Mouse (Mus musculus): ENCODE results near the gene Foxp1. TPM values are rescaled to one million over a fixed set of nuclear protein-coding genes. Genes with fewer than 3 reads are reported as not detected.

The Foxp1 gene
- polyA plus RNA-seq, 1 experiment, result 93.7 TPM

DNA sequence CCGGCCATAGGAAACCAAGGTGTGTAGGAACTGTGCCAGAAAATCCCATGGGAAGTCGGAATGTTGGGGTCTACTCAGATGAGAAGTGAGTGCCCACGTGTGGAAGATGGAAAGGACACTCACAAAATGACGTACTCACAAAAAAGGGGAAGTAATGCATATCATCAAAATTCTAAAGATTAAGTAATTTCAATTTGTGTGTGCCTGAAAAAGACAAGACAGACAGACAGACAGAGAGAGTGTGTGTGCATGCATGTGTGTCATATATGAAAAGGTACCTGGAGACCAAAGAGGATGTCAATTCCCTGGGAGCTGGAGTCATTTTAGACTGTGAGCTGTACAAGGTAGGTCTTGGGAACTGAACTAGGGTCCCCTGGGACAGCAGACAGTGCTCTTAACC, 444.4 kb downstream of the Foxp1 start:
- 51% methylated on average over 4 of the region's 4 CpGs for WGBS

DNA sequence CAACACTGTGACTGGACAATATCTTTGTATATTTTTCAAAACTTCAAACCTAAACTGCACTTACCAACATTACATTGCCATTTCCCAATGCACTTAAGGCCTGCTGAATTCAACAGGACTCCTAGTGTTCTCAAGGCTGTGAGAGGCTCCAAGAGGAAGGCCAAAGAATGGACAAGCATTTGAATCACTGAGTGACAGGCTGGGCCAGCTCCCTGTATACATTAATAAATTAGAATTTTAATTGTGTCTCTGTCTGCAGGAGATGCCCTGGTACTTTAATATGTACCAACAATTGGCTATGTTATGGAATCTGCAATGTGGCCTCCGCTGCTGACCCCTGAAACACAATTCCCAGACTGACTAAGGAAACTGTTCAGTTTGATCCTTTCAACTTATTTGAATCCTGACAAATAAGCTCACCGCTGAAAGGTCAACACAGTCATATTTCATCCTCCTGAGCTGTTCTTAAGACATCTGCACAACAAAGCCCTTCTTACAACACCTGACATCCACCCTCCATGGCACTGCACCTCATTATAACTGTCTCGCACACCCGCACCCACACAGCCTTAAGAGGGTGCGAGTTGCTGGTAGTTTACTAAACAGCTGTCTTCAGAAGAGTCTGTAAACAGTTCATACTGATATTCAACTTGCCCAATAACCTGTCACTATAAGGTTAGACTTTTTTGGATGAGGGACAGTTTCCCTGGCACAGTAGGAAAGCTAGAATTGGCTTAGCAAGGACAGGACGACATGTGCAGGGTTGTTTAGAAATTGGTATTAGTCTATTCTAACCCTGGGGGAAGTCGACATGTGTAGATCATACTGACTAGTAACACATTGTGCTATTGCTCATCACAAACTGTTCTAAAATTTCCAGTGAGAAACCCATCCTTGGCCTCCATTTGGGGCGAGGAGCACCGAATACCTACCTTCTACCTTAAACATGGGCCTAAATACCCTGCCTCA, 448.9 kb downstream of the Foxp1 start:
- 87% methylated on average over 9 of the region's 9 CpGs for WGBS
- TF ChIP-seq POLR2A (IDR thresholded peaks at IDR 0.05; ENCODE audit: borderline replicate concordance, control insufficient read depth, low read depth, low read length), result no peak
- TF ChIP-seq CTCF (IDR thresholded peaks at IDR 0.05; ENCODE audit: control insufficient read depth, insufficient read depth, low read length), result no peak
- Histone ChIP-seq H3K4me1 (ENCODE audit: control insufficient read depth, insufficient read depth, low read length) (no peaks in the 10 kb centered on the region), H3K27ac (ENCODE audit: control insufficient read depth, insufficient read depth, low read depth, low read length, poor library complexity) (no peak overlapping the region), H3K4me3 (replicated peaks; ENCODE audit: control insufficient read depth, low read depth, low read length) (no peak overlapping the region)

More for the DNA sequence above, 444.4 kb downstream of the Foxp1 start:
- Histone ChIP-seq H3K4me1 (ENCODE audit: control insufficient read depth, insufficient read depth, low read length) (no peaks in the 10 kb centered on the region), H3K27ac (ENCODE audit: control insufficient read depth, insufficient read depth, low read depth, low read length, poor library complexity) (no peak overlapping the region), H3K4me3 (replicated peaks; ENCODE audit: control insufficient read depth, low read depth, low read length) (no peak overlapping the region)
- TF ChIP-seq POLR2A (IDR thresholded peaks at IDR 0.05; ENCODE audit: borderline replicate concordance, control insufficient read depth, low read depth, low read length), result no peak
- TF ChIP-seq CTCF (IDR thresholded peaks at IDR 0.05; ENCODE audit: control insufficient read depth, insufficient read depth, low read length), result no peak

DNA sequence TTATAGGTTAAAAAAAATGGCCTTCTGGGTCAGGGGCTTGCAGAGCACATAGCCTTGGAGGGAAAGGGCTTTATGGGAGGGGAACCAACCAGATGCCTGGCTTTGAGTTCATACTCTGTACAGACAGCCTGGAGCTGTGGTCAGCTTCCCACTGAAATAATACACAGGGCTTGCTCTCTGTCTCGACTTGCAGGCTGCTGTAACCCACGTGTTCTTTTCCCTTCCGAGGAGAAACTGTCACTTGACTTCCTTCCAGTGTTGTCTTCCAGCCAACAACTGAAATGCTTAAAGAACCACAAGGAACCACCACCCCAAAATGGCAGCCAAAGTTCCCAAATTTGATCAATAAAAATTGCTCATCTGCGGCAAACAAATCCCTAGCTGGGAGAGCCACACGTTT, 451.8 kb downstream of the Foxp1 start:
- no peak for TF ChIP-seq CTCF (IDR thresholded peaks at IDR 0.05; ENCODE audit: control insufficient read depth, insufficient read depth, low read length)
- 35% methylated on average over 5 of the region's 5 CpGs for WGBS
- Histone ChIP-seq H3K4me3 (replicated peaks; ENCODE audit: control insufficient read depth, low read depth, low read length) (no peak overlapping the region), H3K27ac (ENCODE audit: control insufficient read depth, insufficient read depth, low read depth, low read length, poor library complexity) (no peak overlapping the region), H3K4me1 (ENCODE audit: control insufficient read depth, insufficient read depth, low read length) (no peaks in the 10 kb centered on the region)

DNA sequence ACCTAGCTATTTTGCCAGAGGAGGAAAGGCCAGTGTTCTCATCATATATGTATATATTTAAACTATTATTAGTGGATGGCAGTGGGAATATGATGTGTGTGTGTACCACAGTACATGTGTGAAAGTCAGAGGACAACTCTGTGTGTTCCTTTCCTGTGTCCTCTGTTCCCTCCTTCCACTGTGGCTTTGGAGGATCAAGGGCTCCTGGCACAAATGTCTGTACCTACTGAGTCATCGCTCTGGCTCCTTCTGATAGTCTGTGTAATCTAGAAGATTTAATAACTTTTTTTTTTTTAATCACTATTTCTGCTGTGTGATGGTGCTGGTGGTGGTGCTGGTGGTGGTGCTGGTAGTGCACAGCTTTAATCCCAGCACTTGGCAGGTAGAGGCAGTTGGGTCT, 452.8 kb downstream of the Foxp1 start:
- H3K4me3 ChIP-seq (replicated peaks; ENCODE audit: control insufficient read depth, low read depth, low read length), result no peak overlapping the region
- 89% methylated on average over 1 of the region's 1 CpGs for WGBS
- no peaks in the 10 kb centered on the region for H3K4me1 ChIP-seq (ENCODE audit: control insufficient read depth, insufficient read depth, low read length)
- TF ChIP-seq POLR2A (IDR thresholded peaks at IDR 0.05; ENCODE audit: borderline replicate concordance, control insufficient read depth, low read depth, low read length) (no peak), CTCF (IDR thresholded peaks at IDR 0.05; ENCODE audit: control insufficient read depth, insufficient read depth, low read length) (no peak)
- H3K27ac ChIP-seq (ENCODE audit: control insufficient read depth, insufficient read depth, low read depth, low read length, poor library complexity), result no peak overlapping the region

DNA sequence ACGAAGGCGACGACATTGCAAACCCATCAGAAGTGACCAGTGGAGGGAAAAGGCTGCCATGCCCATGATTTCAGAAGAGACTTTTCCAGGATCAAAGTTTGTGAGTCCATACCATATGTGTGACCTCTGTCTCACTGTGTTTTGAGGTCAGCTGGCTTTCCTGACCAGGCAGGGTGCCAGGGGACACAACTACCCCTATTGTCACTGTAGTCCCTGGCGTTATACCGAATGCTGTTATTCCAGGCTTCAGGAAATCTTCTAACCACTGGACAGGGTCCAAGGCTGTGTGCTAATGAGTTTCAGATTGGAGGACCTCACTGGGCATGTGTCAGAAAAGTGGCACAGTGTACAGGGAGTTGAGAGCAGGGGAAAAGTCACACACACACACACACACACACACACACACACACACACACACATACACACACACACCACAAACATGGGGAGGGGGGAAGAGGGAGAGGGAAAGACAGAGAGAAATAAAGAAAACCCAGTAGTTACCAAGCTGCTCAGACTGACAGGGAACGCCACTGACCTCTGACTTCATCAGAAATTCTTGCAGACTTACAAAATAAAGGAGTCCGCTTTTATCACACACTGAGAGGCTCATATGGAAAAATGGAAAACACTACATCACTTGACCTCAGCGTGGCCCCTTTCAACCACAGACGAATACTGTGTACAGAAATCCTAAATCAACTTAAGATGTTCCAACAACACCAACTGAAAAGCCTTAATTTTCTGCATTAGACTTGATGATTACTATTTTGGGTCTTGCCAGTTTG, 456.8 kb downstream of the Foxp1 start:
- no peak for TF ChIP-seq POLR2A (IDR thresholded peaks at IDR 0.05; ENCODE audit: borderline replicate concordance, control insufficient read depth, low read depth, low read length)
- no peak for TF ChIP-seq CTCF (IDR thresholded peaks at IDR 0.05; ENCODE audit: control insufficient read depth, insufficient read depth, low read length)
- Histone ChIP-seq H3K4me3 (replicated peaks; ENCODE audit: control insufficient read depth, low read depth, low read length) (no peak overlapping the region), H3K27ac (ENCODE audit: control insufficient read depth, insufficient read depth, low read depth, low read length, poor library complexity) (no peak overlapping the region), H3K4me1 (ENCODE audit: control insufficient read depth, insufficient read depth, low read length) (no peaks in the 10 kb centered on the region)
- WGBS, result 81% methylated on average over 9 of the region's 9 CpGs

DNA sequence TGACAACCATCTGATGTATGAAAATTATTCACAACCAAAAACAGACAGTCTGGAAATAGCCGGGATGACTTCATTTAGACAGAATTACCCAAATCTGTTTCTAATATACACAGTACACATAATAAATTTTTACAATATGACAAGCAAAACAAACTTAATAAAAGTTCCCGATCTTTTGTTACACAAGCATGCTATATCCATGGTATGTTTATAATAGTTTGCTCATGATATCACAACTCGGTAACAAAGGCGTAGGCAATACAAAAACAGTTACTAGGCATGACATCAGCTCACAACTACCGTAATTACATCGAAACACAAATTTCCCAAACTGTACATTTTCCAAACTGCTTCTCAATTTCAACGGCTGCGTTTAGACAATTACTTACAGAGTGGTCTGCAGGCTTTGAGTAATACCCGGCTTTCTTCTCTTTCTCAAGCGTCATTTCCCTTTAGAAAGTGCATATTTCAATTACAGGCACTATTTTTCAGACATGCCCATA, 458.5 kb downstream of the Foxp1 start:
- TF ChIP-seq CTCF (IDR thresholded peaks at IDR 0.05; ENCODE audit: control insufficient read depth, insufficient read depth, low read length) (no peak), POLR2A (IDR thresholded peaks at IDR 0.05; ENCODE audit: borderline replicate concordance, control insufficient read depth, low read depth, low read length) (no peak)
- no peak overlapping the region for H3K4me3 ChIP-seq (replicated peaks; ENCODE audit: control insufficient read depth, low read depth, low read length)
- H3K27ac ChIP-seq (ENCODE audit: control insufficient read depth, insufficient read depth, low read depth, low read length, poor library complexity), result no peak overlapping the region
- no peaks in the 10 kb centered on the region for H3K4me1 ChIP-seq (ENCODE audit: control insufficient read depth, insufficient read depth, low read length)
- 63% methylated on average over 10 of the region's 10 CpGs for WGBS

DNA sequence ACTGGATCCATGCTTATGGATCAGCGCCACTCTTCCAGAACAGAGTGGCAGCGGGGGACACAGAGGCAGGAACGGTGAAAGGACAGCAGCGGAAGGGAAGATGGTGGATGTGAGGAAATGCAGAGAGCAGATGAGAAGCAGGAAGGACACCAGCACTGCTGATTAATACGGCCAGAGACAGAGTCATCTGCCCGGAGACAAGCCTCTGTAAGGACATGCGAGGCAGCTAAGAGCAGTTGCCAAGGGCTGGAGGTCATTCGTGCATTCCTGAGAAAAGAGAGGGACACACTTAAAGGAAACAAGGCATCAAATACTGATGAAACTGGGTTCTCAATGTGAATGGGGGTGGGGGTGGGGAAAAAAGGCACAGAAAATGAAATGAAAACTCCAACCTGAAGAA, 459.6 kb downstream of the Foxp1 start:
- TF ChIP-seq POLR2A (IDR thresholded peaks at IDR 0.05; ENCODE audit: borderline replicate concordance, control insufficient read depth, low read depth, low read length) (no peak), CTCF (IDR thresholded peaks at IDR 0.05; ENCODE audit: control insufficient read depth, insufficient read depth, low read length) (no peak)
- Histone ChIP-seq H3K27ac (ENCODE audit: control insufficient read depth, insufficient read depth, low read depth, low read length, poor library complexity) (no peak overlapping the region), H3K4me3 (replicated peaks; ENCODE audit: control insufficient read depth, low read depth, low read length) (no peak overlapping the region), H3K4me1 (ENCODE audit: control insufficient read depth, insufficient read depth, low read length) (no peaks in the 10 kb centered on the region)
- 86% methylated on average over 8 of the region's 8 CpGs for WGBS

DNA sequence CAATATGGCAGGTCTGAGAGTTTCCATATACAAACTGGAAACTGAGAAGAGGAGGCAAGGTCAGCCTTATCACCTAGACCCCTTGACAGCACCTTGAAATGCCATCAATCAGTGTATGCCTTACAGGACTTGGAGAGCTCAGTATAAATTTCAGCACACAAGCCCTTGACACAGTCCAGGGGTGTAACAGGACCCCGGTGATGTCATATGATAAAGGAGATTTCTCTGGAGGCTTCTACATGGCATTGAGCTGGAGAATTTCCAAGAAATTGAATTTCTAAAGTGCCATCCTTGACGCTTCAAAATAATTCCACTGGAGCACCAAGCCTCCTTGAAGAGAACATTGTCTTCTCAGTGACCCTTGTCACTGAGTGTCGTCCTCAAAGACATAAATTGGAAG, 463.8 kb downstream of the Foxp1 start:
- Histone ChIP-seq H3K27ac (ENCODE audit: control insufficient read depth, insufficient read depth, low read depth, low read length, poor library complexity) (no peak overlapping the region), H3K4me1 (ENCODE audit: control insufficient read depth, insufficient read depth, low read length) (peaks cover 3% of the 10 kb centered on the region), H3K4me3 (replicated peaks; ENCODE audit: control insufficient read depth, low read depth, low read length) (no peak overlapping the region)
- TF ChIP-seq CTCF (IDR thresholded peaks at IDR 0.05; ENCODE audit: control insufficient read depth, insufficient read depth, low read length) (no peak), POLR2A (IDR thresholded peaks at IDR 0.05; ENCODE audit: borderline replicate concordance, control insufficient read depth, low read depth, low read length) (no peak)
- WGBS, result 89% methylated on average over 3 of the region's 3 CpGs

Data from bone marrow, adult 2 months (tissue).